Mouse (Mus musculus) MEL (cell line): ENCODE measurements around the gene Rnf8. TPM values are rescaled to one million over a fixed set of nuclear protein-coding genes. Genes with fewer than 3 reads are reported as not detected.

ENCODE experiments used
- DNase-seq: peaks from one replicate; pipeline ENCODE4 v3.0.0; 2011; ENCODE audit warnings: low read depth, low spot score
- H3K27ac ChIP-seq: 2 replicates; pipeline ENCODE4 v1.5.1; 2012; ENCODE audit warnings: low read depth, mild to moderate bottlenecking, control low read depth, low read length, moderate library complexity; ENCODE audit not compliant: control insufficient read depth
- H3K27me3 ChIP-seq, 2 experiments: fragments of 150-350 bp in 1 of 2; sonication (generic) in 1 of 2; 2 replicates each; pipeline ENCODE4 v1.6.1; 2012; ENCODE audit warnings: low read length in 2 of 2, mild to moderate bottlenecking in 2 of 2, improper control_type of control experiment in 1 of 2, moderate library complexity in 1 of 2; ENCODE audit not compliant: insufficient read depth in 2 of 2, control insufficient read depth in 1 of 2
- H3K36me3 ChIP-seq, 2 experiments: 2 replicates each; pipeline ENCODE4 v1.6.1; 2012 to 2014; ENCODE audit warnings: low read length in 2 of 2, improper control_type of control experiment in 1 of 2, inconsistent platforms in 1 of 2, mild to moderate bottlenecking in 1 of 2; ENCODE audit not compliant: insufficient read depth in 2 of 2, control insufficient read depth in 1 of 2
- H3K4me1 ChIP-seq, 2 experiments: fragments of 150-350 bp in 1 of 2; sonication (generic) in 1 of 2; 2 replicates each; pipeline ENCODE4 v1.6.1; 2012; ENCODE audit warnings: low read length in 2 of 2, improper control_type of control experiment in 1 of 2, mild to moderate bottlenecking in 1 of 2; ENCODE audit not compliant: insufficient read depth in 2 of 2, control insufficient read depth in 1 of 2
- H3K4me3 ChIP-seq, 2 experiments: fragments of 150-350 bp in 1 of 2; sonication (generic) in 1 of 2; 2 replicates each; pipeline ENCODE4 v1.5.1; 2012; ENCODE audit warnings: low read depth in 2 of 2, low read length in 2 of 2, mild to moderate bottlenecking in 2 of 2, moderate library complexity in 2 of 2, control low read depth in 1 of 2, improper control_type of control experiment in 1 of 2; ENCODE audit not compliant: control insufficient read depth in 1 of 2, insufficient read depth in 1 of 2
- H3K79me2 ChIP-seq: 2 replicates; pipeline ENCODE4 v1.6.1; 2012; ENCODE audit warnings: mild to moderate bottlenecking, low read length, moderate library complexity; ENCODE audit not compliant: control insufficient read depth, poor library complexity, insufficient read depth
- H3K9ac ChIP-seq: 2 replicates; pipeline ENCODE4 v1.6.1; 2012; ENCODE audit warnings: low read depth, mild to moderate bottlenecking, control low read depth, low read length, moderate library complexity; ENCODE audit not compliant: control insufficient read depth, poor library complexity, severe bottlenecking
- H3K9me3 ChIP-seq: fragments of 150-350 bp; sonication (generic); replicated peaks from 2 replicates; pipeline ENCODE4 v1.6.1; 2012; ENCODE audit warnings: mild to moderate bottlenecking, low read length, improper control_type of control experiment, moderate library complexity; ENCODE audit not compliant: insufficient read depth
- CHD1 ChIP-seq: IDR thresholded peaks from 2 replicates; pipeline ENCODE4 v1.6.1; 2012; ENCODE audit warnings: low read depth, mild to moderate bottlenecking, inconsistent platforms, low read length, improper control_type of control experiment
- CHD2 ChIP-seq: IDR thresholded peaks from 2 replicates; pipeline ENCODE4 v1.6.1; 2011; ENCODE audit warnings: low read length, improper control_type of control experiment
- E2F4 ChIP-seq: IDR thresholded peaks from 2 replicates; pipeline ENCODE4 v1.6.1; 2011; ENCODE audit warnings: low read depth, low read length, improper control_type of control experiment, borderline replicate concordance
- EP300 ChIP-seq, 2 experiments: IDR thresholded peaks; 2 replicates each; pipeline ENCODE4 v1.6.1; 2011; ENCODE audit warnings: improper control_type of control experiment in 2 of 2, low read length in 2 of 2, low read depth in 1 of 2, mild to moderate bottlenecking in 1 of 2
- ETS1 ChIP-seq: IDR thresholded peaks from 2 replicates; pipeline ENCODE4 v1.6.1; 2012; ENCODE audit warnings: low read depth, mild to moderate bottlenecking, inconsistent platforms, low read length, improper control_type of control experiment, moderate library complexity
- MAZ ChIP-seq: IDR thresholded peaks from 2 replicates; pipeline ENCODE4 v1.6.1; 2012; ENCODE audit warnings: low read depth, mild to moderate bottlenecking, inconsistent platforms, low read length, improper control_type of control experiment
- MEF2A ChIP-seq: IDR thresholded peaks from 2 replicates; pipeline ENCODE4 v1.6.1; 2014; ENCODE audit warnings: low read depth, mild to moderate bottlenecking, inconsistent platforms, low read length, improper control_type of control experiment; ENCODE audit not compliant: poor library complexity, insufficient replicate concordance, severe bottlenecking; ENCODE audit errors: extremely low read depth
- MXI1 ChIP-seq: IDR thresholded peaks from 2 replicates; pipeline ENCODE4 v1.6.1; 2011; ENCODE audit warnings: mild to moderate bottlenecking, low read depth, low read length, improper control_type of control experiment
- MYC ChIP-seq: IDR thresholded peaks from 2 replicates; pipeline ENCODE4 v1.6.1; 2011; ENCODE audit warnings: low read depth, mild to moderate bottlenecking, low read length, improper control_type of control experiment, moderate library complexity
- NRF1 ChIP-seq: IDR thresholded peaks from 2 replicates; pipeline ENCODE4 v1.6.1; 2014; ENCODE audit warnings: low read depth, mild to moderate bottlenecking, inconsistent platforms, low read length, improper control_type of control experiment, moderate library complexity; ENCODE audit not compliant: poor library complexity, insufficient read depth, severe bottlenecking
- POLR2A ChIP-seq, 2 experiments: IDR thresholded peaks; 2 replicates each; pipeline ENCODE4 v1.6.1; 2011 to 2012; ENCODE audit warnings: low read length in 2 of 2, mild to moderate bottlenecking in 2 of 2, control low read depth in 1 of 2, improper control_type of control experiment in 1 of 2, low read depth in 1 of 2, moderate library complexity in 1 of 2; ENCODE audit not compliant: control insufficient read depth in 1 of 2, insufficient read depth in 1 of 2, poor library complexity in 1 of 2
- POLR2AphosphoS2 ChIP-seq: IDR thresholded peaks from 2 replicates; pipeline ENCODE4 v1.6.1; 2011; ENCODE audit warnings: low read length, improper control_type of control experiment
- POLR2AphosphoS5 ChIP-seq: IDR thresholded peaks from 2 replicates; pipeline ENCODE4 v1.6.1; 2012; ENCODE audit warnings: low read depth, borderline replicate concordance, mild to moderate bottlenecking, inconsistent platforms, low read length, moderate library complexity, mixed read lengths
- RAD21 ChIP-seq: IDR thresholded peaks from 2 replicates; pipeline ENCODE4 v1.6.1; 2011; ENCODE audit warnings: mild to moderate bottlenecking, low read depth, low read length, improper control_type of control experiment
- SIN3A ChIP-seq: IDR thresholded peaks from 2 replicates; pipeline ENCODE4 v1.6.1; 2012; ENCODE audit warnings: low read length, improper control_type of control experiment, inconsistent platforms
- TCF12 ChIP-seq: IDR thresholded peaks from 2 replicates; pipeline ENCODE4 v1.6.1; 2014; ENCODE audit warnings: low read depth, mild to moderate bottlenecking, inconsistent platforms, low read length, improper control_type of control experiment, moderate library complexity
- polyA plus RNA-seq, 2 experiments: library from polyadenylated mRNA; stranded (reverse) in 1 of 2; unstranded in 1 of 2; fragments of >175 nt in 1 of 2; fragments of >200 nt in 1 of 2; gene quantifications; 2 replicates each; pipeline versions ENCODE4 v1.2.1 to v1.2.4; 2012; ENCODE audit warnings: low replicate concordance in 2 of 2, low read depth in 1 of 2; ENCODE audit not compliant: insufficient read length in 2 of 2, insufficient read depth in 1 of 2, missing spikeins in 1 of 2
- total RNA-seq: library from RNA; depleted of rRNA; stranded (reverse); fragments of 300-350 nt; gene quantifications from 2 replicates; pipeline ENCODE4 v1.2.3, GENCODE M21; 2012

Rnf8 gene
- total and polyA plus RNA-seq, 3 experiments, result 40.3 to 49.2 TPM; not detected in 1

- peak; percentile 84 for TF ChIP-seq MXI1
- TF ChIP-seq CHD1, result no peak
- TF ChIP-seq POLR2AphosphoS5, result no peak
- peak; percentile 68; the same call in 1 of the 2 replicates for TF ChIP-seq POLR2AphosphoS2
- TF ChIP-seq ETS1, result peak; percentile 58; the same call in 1 of the 2 replicates
- peak; percentile 92; the same call in 1 of the 2 replicates for TF ChIP-seq MAZ
- peak; percentile 86 for TF ChIP-seq NRF1
- no peak for TF ChIP-seq CHD2
- peak; percentile 85 to 88 for TF ChIP-seq POLR2A (IDR thresholded peaks at IDR 0.05; ENCODE audit: control insufficient read depth in 1 of 2, insufficient read depth in 1 of 2, low read depth in 1 of 2, low read length in 2 of 2, poor library complexity in 1 of 2)
- peak in 1 of 2 experiments; percentile 37; a peak in 1 of 4 replicates for TF ChIP-seq EP300 (IDR thresholded peaks at IDR 0.05; ENCODE audit: low read depth in 1 of 2, low read length in 2 of 2)
- peak; percentile 62; the same call in 1 of the 2 replicates for TF ChIP-seq TCF12
- TF ChIP-seq, all 39 proteins: peak for 15
These were observed 45.6 kb downstream of the Rnf8 start, which contains the start of gene Cmtr1 (continued) for GRCm38 (mm10) chr17:29660076-29660761.

- Histone ChIP-seq H3K4me1 (peaks cover 12 to 21% of the 10 kb centered on the region in 2 experiments), H3K27me3 (no peaks in the 10 kb centered on the region), H3K79me2 (peaks cover 13% of the 10 kb centered on the region), H3K4me3 (peak overlapping the region; percentile 75 to 79), H3K27ac (peak overlapping the region; percentile 74), H3K9me3 (no peaks in the 10 kb centered on the region), H3K9ac (peak overlapping the region; percentile 86), H3K36me3 (peaks cover 9 to 23% of the 10 kb centered on the region in 2 experiments)
- peak; percentile 75 for DNase-seq
- no peak for TF ChIP-seq RAD21
- 0 out of 2 replicates have a peak, but pooled peaks have one; percentile 5 for TF ChIP-seq E2F4
- peak; percentile 5; the same call in 1 of the 2 replicates for TF ChIP-seq POLR2AphosphoS2
- TF ChIP-seq POLR2A (IDR thresholded peaks at IDR 0.05; ENCODE audit: control insufficient read depth in 1 of 2, insufficient read depth in 1 of 2, low read depth in 1 of 2, low read length in 2 of 2, poor library complexity in 1 of 2), result peak in 1 of 2 experiments; percentile 9; a peak in 2 of 4 replicates
- no peak for TF ChIP-seq MEF2A
- peak; percentile 22; the same call in 1 of the 2 replicates for TF ChIP-seq SIN3A
- TF ChIP-seq MYC, result 0 out of 2 replicates have a peak, but pooled peaks have one; percentile 30
These were observed 46.3 kb downstream of the Rnf8 start for GRCm38 (mm10) chr17:29660762-29661391.
